Mouse (Mus musculus) forebrain, embryonic 15.5 days (tissue): Measurements from ENCODE around the gene Telo2. TPM values are rescaled to one million over a fixed set of nuclear protein-coding genes. Genes with fewer than 3 reads are reported as not detected.
A peak's percentile ranks its signal among the peaks of the same experiment; 100 is the strongest.

Experiments
- ATAC-seq: fragments of 200-750 bp; cut with Nextera tagmentation; replicated peaks from 2 replicates; pipeline ENCODE4 v1.8.0; 2017; ENCODE audit warnings: mild to moderate bottlenecking, moderate TSS enrichment, moderate library complexity
- H3K27ac ChIP-seq: fragments of 300-500 bp; sonication (generic); replicated peaks from 2 replicates; pipeline ENCODE4 v1.5.1; 2015; ENCODE audit warnings: mild to moderate bottlenecking, inconsistent platforms
- H3K27me3 ChIP-seq: fragments of 300-500 bp; sonication (generic); 2 replicates; pipeline ENCODE4 v1.6.1; 2015; ENCODE audit warnings: inconsistent platforms
- H3K36me3 ChIP-seq: fragments of 300-500 bp; sonication (generic); 2 replicates; pipeline ENCODE4 v1.6.1; 2015; ENCODE audit warnings: mild to moderate bottlenecking, inconsistent platforms
- H3K4me1 ChIP-seq: fragments of 300-500 bp; sonication (generic); 2 replicates; pipeline ENCODE4 v1.6.1; 2015; ENCODE audit warnings: inconsistent platforms
- H3K4me2 ChIP-seq: fragments of 300-500 bp; sonication (generic); replicated peaks from 2 replicates; pipeline ENCODE4 v1.6.1; 2015; ENCODE audit warnings: mild to moderate bottlenecking, inconsistent platforms
- H3K4me3 ChIP-seq: fragments of 300-500 bp; sonication (generic); 2 replicates; pipeline ENCODE4 v1.5.1; 2015; ENCODE audit warnings: mild to moderate bottlenecking, inconsistent platforms
- H3K9ac ChIP-seq: fragments of 300-500 bp; sonication (generic); replicated peaks from 2 replicates; pipeline ENCODE4 v1.6.1; 2015; ENCODE audit warnings: mild to moderate bottlenecking, inconsistent platforms
- H3K9me3 ChIP-seq: fragments of 300-500 bp; sonication (generic); 2 replicates; pipeline ENCODE4 v1.6.1; 2016; ENCODE audit warnings: inconsistent platforms
- WGBS: fragments of 180-500 bp; shearing (Covaris S2); methylation state at CpG from one replicate; pipeline ENCODE4 v1.1.7; 2015; ENCODE audit warnings: mixed read lengths; 5-methylcytosine and 5-hydroxymethylcytosine counted together
- polyA plus RNA-seq: library from polyadenylated mRNA; unstranded; fragments of >200 nt; fragmentation: Nextera tagmentation; extraction: Ambion mirVana; gene quantifications from 2 replicates; pipeline ENCODE4 v1.2.1, GENCODE M21; 2015

The Telo2 gene
- polyA plus RNA-seq, 1 experiment from 2014 or later = 57.2 TPM

GRCm38 (mm10) chr17:25096221-25096620 is 19.5 kb downstream of the Telo2 start:
- H3K9me3 ChIP-seq = no peaks in the 10 kb centered on the region
- no peaks in the 10 kb centered on the region for H3K27me3 ChIP-seq
- WGBS = 92% methylated on average over 2 of the region's 2 CpGs
- ATAC-seq = no peak
- H3K4me2 ChIP-seq = no peak overlapping the region
- no peak overlapping the region for H3K9ac ChIP-seq
- H3K4me3 ChIP-seq = no peak overlapping the region
- no peak overlapping the region for H3K27ac ChIP-seq
- no peaks in the 10 kb centered on the region for H3K4me1 ChIP-seq
- H3K36me3 ChIP-seq = peaks cover 32% of the 10 kb centered on the region

- H3K4me3 ChIP-seq = no peak overlapping the region
- H3K4me1 ChIP-seq = no peaks in the 10 kb centered on the region
- H3K9me3 ChIP-seq = no peaks in the 10 kb centered on the region
- peaks cover 8% of the 10 kb centered on the region for H3K36me3 ChIP-seq
- ATAC-seq = no peak
- H3K27me3 ChIP-seq = no peaks in the 10 kb centered on the region
- no peak overlapping the region for H3K4me2 ChIP-seq
- 94% methylated on average over 10 of the region's 10 CpGs for WGBS
- H3K9ac ChIP-seq = no peak overlapping the region
- no peak overlapping the region for H3K27ac ChIP-seq
Observed at GRCm38 (mm10) chr17:25090450-25090849, 25.3 kb downstream of the Telo2 start.

- ATAC-seq = no peak
- Histone ChIP-seq H3K4me3 (no peak overlapping the region), H3K9ac (no peak overlapping the region), H3K4me1 (no peaks in the 10 kb centered on the region), H3K27ac (no peak overlapping the region), H3K36me3 (peaks cover 8% of the 10 kb centered on the region), H3K27me3 (no peaks in the 10 kb centered on the region), H3K4me2 (no peak overlapping the region), H3K9me3 (no peaks in the 10 kb centered on the region)
- WGBS = 95% methylated on average over 10 of the region's 10 CpGs
Observed at GRCm38 (mm10) chr17:25089158-25089557, 26.6 kb downstream of the Telo2 start.

GRCm38 (mm10) chr17:25086724-25087123 is 29.0 kb downstream of the Telo2 start:
- no peak for ATAC-seq
- Histone ChIP-seq H3K27me3 (no peaks in the 10 kb centered on the region), H3K36me3 (peaks cover 8% of the 10 kb centered on the region), H3K4me2 (no peak overlapping the region), H3K4me1 (no peaks in the 10 kb centered on the region), H3K9me3 (no peaks in the 10 kb centered on the region), H3K4me3 (no peak overlapping the region), H3K27ac (no peak overlapping the region), H3K9ac (no peak overlapping the region)
- WGBS = 92% methylated on average over 7 of the region's 7 CpGs

GRCm38 (mm10) chr17:25084835-25085385 is 30.9 kb downstream of the Telo2 start:
- no peaks in the 10 kb centered on the region for H3K4me1 ChIP-seq
- H3K36me3 ChIP-seq = peaks cover 4% of the 10 kb centered on the region
- no peak overlapping the region for H3K4me3 ChIP-seq
- WGBS = 83% methylated on average over 13 of the region's 13 CpGs
- H3K27me3 ChIP-seq = no peaks in the 10 kb centered on the region
- ATAC-seq = no peak
- H3K9me3 ChIP-seq = no peaks in the 10 kb centered on the region
- no peak overlapping the region for H3K9ac ChIP-seq
- H3K27ac ChIP-seq = no peak overlapping the region
- no peak overlapping the region for H3K4me2 ChIP-seq

- H3K9ac ChIP-seq = no peak within 1 kb of the TSS
- H3K27ac ChIP-seq = no peak within 1 kb of the TSS
- H3K36me3 ChIP-seq = peaks cover 3% of the 10 kb centered on the region; the same call in 1 of the 2 replicates
- H3K4me1 ChIP-seq = no peaks in the 10 kb centered on the region; the same call in 1 of the 2 replicates
- H3K9me3 ChIP-seq = no peaks in the 10 kb centered on the region
- H3K4me2 ChIP-seq = no peak within 1 kb of the TSS
- H3K4me3 ChIP-seq = no peak within 1 kb of the TSS
- H3K27me3 ChIP-seq = no peaks in the 10 kb centered on the region
- WGBS = 70% methylated on average over 7 of the region's 7 CpGs
- ATAC-seq = no peak
Observed at GRCm38 (mm10) chr17:25083444-25083931, 32.3 kb downstream of the Telo2 start, which contains the start of gene Tmem204. Gene Tmem204, minus strand, starts transcription at chr17:25083591.

- H3K9ac ChIP-seq = no peak overlapping the region
- no peak overlapping the region for H3K4me2 ChIP-seq
- no peak for ATAC-seq
- no peaks in the 10 kb centered on the region; the same call in 1 of the 2 replicates for H3K36me3 ChIP-seq
- WGBS = 74% methylated on average over 3 of the region's 3 CpGs
- H3K9me3 ChIP-seq = no peaks in the 10 kb centered on the region
- H3K27me3 ChIP-seq = no peaks in the 10 kb centered on the region
- H3K27ac ChIP-seq = no peak overlapping the region
- H3K4me3 ChIP-seq = no peak overlapping the region
- peaks cover 4% of the 10 kb centered on the region for H3K4me1 ChIP-seq
Observed at GRCm38 (mm10) chr17:25082887-25083286, 32.9 kb downstream of the Telo2 start.

- no peak for ATAC-seq
- Histone ChIP-seq H3K36me3 (no peaks in the 10 kb centered on the region), H3K9me3 (no peaks in the 10 kb centered on the region), H3K4me3 (no peak overlapping the region), H3K4me1 (peaks cover 7% of the 10 kb centered on the region), H3K9ac (no peak overlapping the region), H3K27ac (no peak overlapping the region), H3K27me3 (no peaks in the 10 kb centered on the region), H3K4me2 (no peak overlapping the region)
- 82% methylated on average over 14 of the region's 14 CpGs for WGBS
Observed at GRCm38 (mm10) chr17:25082081-25082847, 33.5 kb downstream of the Telo2 start.

GRCm38 (mm10) chr17:25080960-25081381 is 34.8 kb downstream of the Telo2 start:
- Histone ChIP-seq H3K4me3 (peak overlapping the region; percentile 15), H3K4me2 (no peak overlapping the region), H3K4me1 (peaks cover 7% of the 10 kb centered on the region), H3K9me3 (no peaks in the 10 kb centered on the region), H3K9ac (no peak overlapping the region), H3K27me3 (no peaks in the 10 kb centered on the region), H3K36me3 (no peaks in the 10 kb centered on the region), H3K27ac (peak overlapping the region; percentile 23; the same call in 1 of the 2 replicates)
- no peak for ATAC-seq
- 89% methylated on average over 11 of the region's 11 CpGs for WGBS

GRCm38 (mm10) chr17:25080210-25080609 is 35.6 kb downstream of the Telo2 start:
- Histone ChIP-seq H3K4me1 (peaks cover 7% of the 10 kb centered on the region), H3K4me2 (no peak overlapping the region), H3K9ac (0 out of 2 replicates have a peak overlapping the region, but pooled peaks have one; percentile 10), H3K36me3 (no peaks in the 10 kb centered on the region), H3K4me3 (peak overlapping the region; percentile 15), H3K27me3 (no peaks in the 10 kb centered on the region), H3K27ac (0 out of 2 replicates have a peak overlapping the region, but pooled peaks have one; percentile 23), H3K9me3 (no peaks in the 10 kb centered on the region)
- ATAC-seq = no peak
- WGBS = 92% methylated on average over 13 of the region's 13 CpGs

- Histone ChIP-seq H3K36me3 (no peaks in the 10 kb centered on the region), H3K9ac (0 out of 2 replicates have a peak overlapping the region, but pooled peaks have one; percentile 7), H3K9me3 (no peaks in the 10 kb centered on the region), H3K27me3 (no peaks in the 10 kb centered on the region), H3K4me3 (no peak overlapping the region), H3K4me1 (peaks cover 7% of the 10 kb centered on the region), H3K4me2 (no peak overlapping the region), H3K27ac (peak overlapping the region; percentile 70)
- no peak; the same call in 1 of the 2 replicates for ATAC-seq
- WGBS = 59% methylated on average over 13 of the region's 13 CpGs
Observed at GRCm38 (mm10) chr17:25077771-25078372, 37.9 kb downstream of the Telo2 start.

GRCm38 (mm10) chr17:25076906-25077305 is 38.9 kb downstream of the Telo2 start:
- peak overlapping the region; percentile 70; the same call in 1 of the 2 replicates for H3K27ac ChIP-seq
- WGBS = 85% methylated on average over 4 of the region's 4 CpGs
- H3K27me3 ChIP-seq = no peaks in the 10 kb centered on the region
- H3K4me3 ChIP-seq = no peak overlapping the region
- no peaks in the 10 kb centered on the region for H3K9me3 ChIP-seq
- H3K4me2 ChIP-seq = no peak overlapping the region
- no peak for ATAC-seq
- H3K36me3 ChIP-seq = peaks cover 4% of the 10 kb centered on the region; the same call in 1 of the 2 replicates
- no peak overlapping the region for H3K9ac ChIP-seq
- peaks cover 7% of the 10 kb centered on the region for H3K4me1 ChIP-seq
